Mouse (Mus musculus): ENCODE measurements around the gene Spsb4.

DNA sequence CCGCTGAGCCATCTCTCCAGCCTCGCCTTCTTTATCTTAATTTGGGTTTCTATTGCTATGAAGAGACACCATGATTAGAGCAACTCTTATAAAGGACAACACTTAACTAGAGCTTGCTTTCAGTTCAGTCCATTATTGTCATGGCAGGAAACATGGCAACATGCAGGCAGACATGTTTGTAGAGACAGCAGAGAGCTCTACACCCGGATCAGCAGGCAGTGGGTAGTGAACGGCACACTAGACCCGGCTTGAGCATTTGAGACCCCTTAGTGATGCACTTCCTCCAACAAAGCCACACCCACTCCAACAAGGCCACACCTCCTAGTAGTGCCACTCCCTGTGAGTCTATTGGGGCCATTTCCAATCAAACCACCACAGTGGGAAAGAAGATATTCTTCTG lies 3.7 kb upstream of the Spsb4 start:
- TF ChIP-seq CTCF (IDR thresholded peaks at IDR 0.05; ENCODE audit: low read depth, low read length) (no peak), GATA1 (IDR thresholded peaks at IDR 0.05; ENCODE audit: borderline replicate concordance, low read length) (no peak), TAL1 (conservative IDR thresholded peaks at IDR 0.05; ENCODE audit: low read depth, low read length) (no peak), POLR2AphosphoS5 (IDR thresholded peaks at IDR 0.05; ENCODE audit: insufficient replicate concordance, low read depth, low read length) (no peak), GATA2 (IDR thresholded peaks at IDR 0.05; ENCODE audit: borderline replicate concordance, low read depth, low read length) (no peak)

All from G1E (cell line).